Mouse (Mus musculus) cerebellum, adult 11-12 months (tissue): ENCODE results near the gene Wdhd1.
"Not testable (repeated sequence)": the region's sequence is repeated elsewhere in the genome, so short reads cannot be mapped to it uniquely, and the experiment has no call there.

ENCODE experiments used
- DNase-seq: peaks from one replicate; pipeline ENCODE4 v3.0.0; 2022

Gene Wdhd1

GRCm38 (mm10) chr14:47276637-47277393, at the start of gene Wdhd1, which contains the start of gene Socs4:
Gene Wdhd1, minus strand, starts transcription at chr14:47276857.
Gene Socs4, plus strand, starts transcription at chr14:47276931.
- DNase-seq: peak; percentile 96

- DNase-seq: no peak
These were observed 49.5 kb upstream of the Wdhd1 start for GRCm38 (mm10) chr14:47325965-47326761.

- not testable (repeated sequence) for DNase-seq
These were observed 44.9 kb upstream of the Wdhd1 start for GRCm38 (mm10) chr14:47321581-47321980.

GRCm38 (mm10) chr14:47319362-47319761, 42.7 kb upstream of the Wdhd1 start:
- no peak for DNase-seq

GRCm38 (mm10) chr14:47310342-47311181, 33.9 kb upstream of the Wdhd1 start:
- DNase-seq: peak; percentile 92

GRCm38 (mm10) chr14:47309061-47309460, 32.4 kb upstream of the Wdhd1 start:
- DNase-seq: no peak

GRCm38 (mm10) chr14:47307669-47308068, 31.0 kb upstream of the Wdhd1 start:
- DNase-seq: no peak

GRCm38 (mm10) chr14:47305933-47306332, 29.3 kb upstream of the Wdhd1 start:
- DNase-seq: no peak

- DNase-seq: no peak
These were observed 28.3 kb upstream of the Wdhd1 start for GRCm38 (mm10) chr14:47304814-47305405.

GRCm38 (mm10) chr14:47302885-47303680, 26.4 kb upstream of the Wdhd1 start:
- no peak for DNase-seq

GRCm38 (mm10) chr14:47298819-47299261, 22.2 kb upstream of the Wdhd1 start:
- DNase-seq: no peak

GRCm38 (mm10) chr14:47298408-47298792, 21.7 kb upstream of the Wdhd1 start:
- DNase-seq: no peak

- peak; percentile 86 for DNase-seq
These were observed 21.2 kb upstream of the Wdhd1 start, which contains the start of gene Mapk1ip1l for GRCm38 (mm10) chr14:47297785-47298407. Gene Mapk1ip1l, plus strand, starts transcription at chr14:47298266.

- DNase-seq: no peak
These were observed 19.6 kb upstream of the Wdhd1 start for GRCm38 (mm10) chr14:47296232-47296631.

- no peak for DNase-seq
These were observed 17.5 kb upstream of the Wdhd1 start for GRCm38 (mm10) chr14:47294136-47294535.

- DNase-seq: no peak
These were observed 15.1 kb upstream of the Wdhd1 start for GRCm38 (mm10) chr14:47291772-47292171.

- DNase-seq: no peak
These were observed 10.4 kb upstream of the Wdhd1 start for GRCm38 (mm10) chr14:47287021-47287420.

GRCm38 (mm10) chr14:47286215-47286614, 9.6 kb upstream of the Wdhd1 start:
- no peak for DNase-seq

GRCm38 (mm10) chr14:47285271-47285670, 8.6 kb upstream of the Wdhd1 start:
- DNase-seq: no peak

GRCm38 (mm10) chr14:47283568-47283967, 6.9 kb upstream of the Wdhd1 start:
- no peak for DNase-seq

GRCm38 (mm10) chr14:47281535-47281934, 4.9 kb upstream of the Wdhd1 start:
- DNase-seq: no peak
